Mouse (Mus musculus): ENCODE measurements around the gene Hrasls5. TPM values are rescaled to one million over a fixed set of nuclear protein-coding genes. Genes with fewer than 3 reads are reported as not detected.

Hrasls5 gene
- polyA plus RNA-seq, 1 experiment: not detected

DNA sequence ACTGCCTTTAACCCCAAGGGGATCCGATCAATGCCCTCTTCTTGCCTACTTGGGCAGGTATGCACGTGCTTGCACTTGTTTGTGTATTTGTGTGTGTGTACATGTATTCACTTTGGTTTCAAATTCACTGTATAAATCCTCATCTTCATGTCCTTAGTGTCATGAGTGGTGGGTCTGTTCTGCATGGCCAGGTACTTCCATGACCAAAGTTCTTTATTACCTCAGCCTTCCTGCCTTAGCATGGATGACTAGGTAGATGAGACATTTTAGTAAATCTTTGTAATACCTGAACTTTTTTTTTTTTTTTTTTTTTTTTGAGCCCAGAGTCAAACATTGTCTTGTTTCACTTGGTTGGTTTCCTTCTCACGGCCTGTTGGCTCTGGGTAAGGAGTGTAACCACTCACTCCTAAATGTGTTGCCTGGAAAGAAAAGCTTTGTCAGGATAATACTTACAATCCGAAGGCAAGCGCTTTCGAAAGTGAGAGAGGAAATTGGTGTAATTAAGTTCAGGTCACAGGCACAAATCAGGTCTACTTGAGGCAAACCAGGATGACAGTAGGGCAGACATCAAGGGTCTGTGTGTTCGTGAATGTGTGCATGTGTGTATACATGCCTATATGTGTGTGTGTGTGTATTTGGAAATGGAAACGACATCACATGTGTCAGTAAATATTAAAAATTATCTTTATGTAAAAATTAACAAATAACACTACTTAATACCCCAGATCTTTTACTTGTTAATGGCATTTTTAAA, 36.7 kb downstream of the Hrasls5 start:
- no peak for TF ChIP-seq CTCF (IDR thresholded peaks at IDR 0.05; ENCODE audit: borderline replicate concordance, insufficient read depth, low read length)
- TF ChIP-seq POLR2A (IDR thresholded peaks at IDR 0.05; ENCODE audit: low read depth, low read length): no peak

DNA sequence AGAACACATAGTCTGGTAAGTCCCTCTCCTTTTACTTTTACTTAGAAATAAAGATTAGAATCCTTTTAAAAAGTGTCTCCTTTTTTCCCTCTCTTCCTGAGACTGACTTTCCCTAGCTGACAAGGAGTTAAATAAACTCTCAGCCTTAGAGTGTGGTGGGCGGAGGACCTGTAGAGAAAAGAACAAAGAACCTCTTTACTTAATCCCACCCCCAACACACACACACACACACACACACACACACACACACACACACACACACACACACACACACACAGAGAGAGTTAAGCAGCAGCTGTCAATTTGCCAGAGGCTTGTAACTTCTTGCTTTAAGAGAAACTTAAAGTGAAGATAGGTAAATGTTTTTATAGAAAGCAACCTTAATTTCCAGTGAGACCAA, 59.7 kb downstream of the Hrasls5 start:
- TF ChIP-seq CTCF (IDR thresholded peaks at IDR 0.05; ENCODE audit: borderline replicate concordance, insufficient read depth, low read length) (no peak), POLR2A (IDR thresholded peaks at IDR 0.05; ENCODE audit: low read depth, low read length) (no peak)
- Histone ChIP-seq H3K4me3 (ENCODE audit: insufficient read depth, low read length) (no peak overlapping the region), H3K4me1 (ENCODE audit: control insufficient read depth, insufficient read depth, low read length) (no peaks in the 10 kb centered on the region), H3K27ac (ENCODE audit: insufficient read depth, low read length) (no peak overlapping the region)

More for the DNA sequence above, 36.7 kb downstream of the Hrasls5 start:
- Histone ChIP-seq H3K4me3 (ENCODE audit: insufficient read depth, low read length) (no peak overlapping the region), H3K4me1 (ENCODE audit: control insufficient read depth, insufficient read depth, low read length) (no peaks in the 10 kb centered on the region), H3K27ac (ENCODE audit: insufficient read depth, low read length) (no peak overlapping the region)

DNA sequence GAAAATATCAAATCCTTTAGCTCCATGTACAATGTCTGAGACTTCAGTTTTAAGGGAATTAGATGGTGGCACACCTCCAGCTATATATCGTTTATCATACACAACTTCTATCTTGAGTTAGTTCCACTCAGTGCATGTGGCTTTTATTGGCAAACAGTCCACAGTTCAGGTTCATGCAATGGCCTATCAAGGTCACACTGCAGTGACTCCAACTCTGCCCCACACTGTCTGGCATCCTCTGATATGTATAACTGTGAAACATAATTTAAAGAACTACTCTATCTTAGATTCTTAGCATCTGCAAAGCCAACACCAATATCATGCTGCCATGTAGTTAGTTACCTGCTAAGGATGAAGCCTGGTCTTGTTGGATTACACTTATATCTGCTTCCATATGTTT, 75.6 kb downstream of the Hrasls5 start:
- no peak overlapping the region for H3K27ac ChIP-seq (ENCODE audit: insufficient read depth, low read length)
- no peak overlapping the region for H3K4me3 ChIP-seq (ENCODE audit: insufficient read depth, low read length)
- no peak for TF ChIP-seq POLR2A (IDR thresholded peaks at IDR 0.05; ENCODE audit: low read depth, low read length)
- no peaks in the 10 kb centered on the region for H3K4me1 ChIP-seq (ENCODE audit: control insufficient read depth, insufficient read depth, low read length)

Other genes with a start within 250 kb of the Hrasls5 start
- 24.6 and 34.9 TPM in 2 replicates for gene Spindoc, start 229.5 kb upstream of the Hrasls5 start, polyA plus RNA-seq (2011; ENCODE audit: insufficient read length, low read depth, missing spikeins)
- gene 2700081O15Rik, start 194.9 kb upstream of the Hrasls5 start, polyA plus RNA-seq (2011; ENCODE audit: insufficient read length, low read depth, missing spikeins): 30.8 and 46.0 TPM in 2 replicates
- gene Rtn3, start 129.3 kb upstream of the Hrasls5 start, polyA plus RNA-seq (2011; ENCODE audit: insufficient read length, low read depth, missing spikeins): 199 and 206 TPM in 2 replicates
- 151 and 162 TPM in 2 replicates for gene Atl3, start 118.5 kb upstream of the Hrasls5 start, polyA plus RNA-seq (2011; ENCODE audit: insufficient read length, low read depth, missing spikeins)
- 17.5 and 20.7 TPM in 2 replicates for gene Pla2g16, start 55.1 kb upstream of the Hrasls5 start, polyA plus RNA-seq (2011; ENCODE audit: insufficient read length, low read depth, missing spikeins)
- not detected in 2 replicates for gene Lgals12, start 5.3 kb upstream of the Hrasls5 start, polyA plus RNA-seq (2011; ENCODE audit: insufficient read length, low read depth, missing spikeins)
- not detected in 2 replicates for gene Slc22a19, start 98.8 kb downstream of the Hrasls5 start, polyA plus RNA-seq (2011; ENCODE audit: insufficient read length, low read depth, missing spikeins)
- not detected in 2 replicates for gene Slc22a26, start 190.1 kb downstream of the Hrasls5 start, polyA plus RNA-seq (2011; ENCODE audit: insufficient read length, low read depth, missing spikeins)